33 mouse cellular contexts compared by ENCODE assay signal in the genomic region with DNA sequence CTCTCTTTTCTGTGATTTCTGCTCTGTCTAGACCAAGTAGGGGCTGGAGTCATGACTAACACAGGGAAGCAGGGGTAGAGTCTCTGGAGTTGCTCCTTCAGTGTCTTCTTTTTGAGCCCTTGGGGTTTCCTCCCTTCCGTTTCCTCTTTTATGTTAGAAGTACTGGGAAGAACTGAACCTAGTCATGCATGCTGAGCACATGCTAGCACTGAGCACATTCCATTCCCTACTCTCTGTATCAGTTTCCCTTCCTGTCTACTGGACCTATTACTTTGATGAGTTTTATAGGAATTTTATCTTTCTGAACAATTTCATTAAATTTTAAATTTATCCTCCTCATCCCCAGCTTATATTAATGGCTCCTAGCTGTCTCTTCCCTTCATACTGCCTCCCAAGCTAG. TPM values are rescaled to one million over a fixed set of nuclear protein-coding genes. Genes with fewer than 3 reads are reported as not detected.
DNase-seq lines count a peak whose midpoint lies in the region; ATAC-seq and TF ChIP-seq lines count a peak whose summit lies in the region.
"Had no signal": no experiment of that assay in that cellular context is flagged by ENCODE, and none has a peak within 500 bp of the region (broad histone marks: within the 10 kb centered on the region; RNA-seq: fewer than 3 reads in every experiment).

No protein-coding gene starts in this region.

- intact Hi-C loops in heart, adult 2 months (cut with DNase I), result no loop called here
- intact Hi-C loops in heart, postnatal 36 days (cut with DNase I), result loop anchor here (5.0 kb wide), 1 partner anchor 147 kb away; no protein-coding TSS in a partner anchor

- no peak for TF ChIP-seq CTCF in heart, adult 2 months (IDR thresholded peaks at IDR 0.05)
- TF ChIP-seq CTCF in lung, postnatal 0 days (IDR thresholded peaks at IDR 0.05), result no peak

- DNase-seq in heart, adult 2 months, result no peak
- no peak for DNase-seq in heart, postnatal 4 days
- no peak for DNase-seq in heart, postnatal 36 days
- DNase-seq in lung, postnatal 0 days (ENCODE audit: low spot score), result peak; percentile 12
- no peak for DNase-seq in lung, adult 18-20 months
- no peak for DNase-seq in thymus, postnatal 4 days
- DNase-seq: adrenal gland, postnatal 10 days; cerebellum, adult 8-10 months; cerebellum, postnatal 25 days; gastrocnemius, postnatal 25 days; kidney, adult 18-20 months; liver, postnatal 0 days; lung, postnatal 10 days; retina, postnatal 1 day; right cerebral cortex, postnatal 14 days; thymus, postnatal 14 days had no signal

- TF ChIP-seq POLR2A in heart, adult 2 months (IDR thresholded peaks at IDR 0.05; ENCODE audit: insufficient read depth, low read depth, low read length), result no peak

- peaks cover 4% of the 10 kb centered on the region for H3K4me1 ChIP-seq in heart, adult 2 months (ENCODE audit: control insufficient read depth, insufficient read depth, low read length)
- H3K4me1 ChIP-seq in heart, embryonic 14.5 days (ENCODE audit: control insufficient read depth in 2 of 2, insufficient read depth in 2 of 2, low read length in 2 of 2), result peaks cover 6 to 9% of the 10 kb centered on the region in 2 experiments; a peak in 3 of 4 replicates
- H3K4me1 ChIP-seq in lung, postnatal 0 days (ENCODE audit: insufficient read depth, low read depth, low read length), result no peaks in the 10 kb centered on the region
- H3K4me1 ChIP-seq: embryonic facial prominence, embryonic 10.5 days; embryonic facial prominence, embryonic 15.5 days; forebrain, embryonic 13.5 days; hindbrain, embryonic 10.5 days; hindbrain, embryonic 15.5 days; limb, embryonic 13.5 days; liver, embryonic 12.5 days; midbrain, embryonic 10.5 days; midbrain, embryonic 15.5 days; neural tube, embryonic 15.5 days had no signal

- no peaks in the 10 kb centered on the region for H3K27me3 ChIP-seq in heart, adult 2 months (ENCODE audit: control insufficient read depth, insufficient read depth, low read length)
- no peaks in the 10 kb centered on the region for H3K27me3 ChIP-seq in heart, embryonic 14.5 days (ENCODE audit: control insufficient read depth, insufficient read depth, low read length)
- no peaks in the 10 kb centered on the region for H3K27me3 ChIP-seq in lung, postnatal 0 days (replicated peaks; ENCODE audit: insufficient read depth, low read length)
- H3K27me3 ChIP-seq: embryonic facial prominence, embryonic 15.5 days; forebrain, embryonic 13.5 days; hindbrain, embryonic 15.5 days; limb, embryonic 13.5 days; liver, embryonic 12.5 days; midbrain, embryonic 15.5 days; neural tube, embryonic 15.5 days; Patski had no signal

- H3K4me3 ChIP-seq in heart, adult 2 months, result no peak overlapping the region
- H3K4me3 ChIP-seq in heart, embryonic 14.5 days (ENCODE audit: control insufficient read depth in 1 of 2, insufficient read depth in 1 of 2, low read depth in 1 of 2, low read length in 2 of 2), result no peak overlapping the region
- no peak overlapping the region for H3K4me3 ChIP-seq in lung, postnatal 0 days (ENCODE audit: low read depth, low read length)
- H3K4me3 ChIP-seq: embryonic facial prominence, embryonic 10.5 days; embryonic facial prominence, embryonic 15.5 days; forebrain, embryonic 13.5 days; hindbrain, embryonic 10.5 days; hindbrain, embryonic 15.5 days; limb, embryonic 13.5 days; liver, embryonic 12.5 days; midbrain, embryonic 10.5 days; midbrain, embryonic 15.5 days; neural tube, embryonic 15.5 days had no signal

- H3K9me3 ChIP-seq in heart, embryonic 14.5 days (ENCODE audit: control insufficient read depth, low read length), result no peaks in the 10 kb centered on the region
- no peaks in the 10 kb centered on the region for H3K9me3 ChIP-seq in lung, postnatal 0 days (ENCODE audit: low read length)
- H3K9me3 ChIP-seq: embryonic facial prominence, embryonic 10.5 days; embryonic facial prominence, embryonic 15.5 days; forebrain, embryonic 13.5 days; hindbrain, embryonic 10.5 days; hindbrain, embryonic 15.5 days; limb, embryonic 13.5 days; liver, embryonic 12.5 days; midbrain, embryonic 10.5 days; midbrain, embryonic 15.5 days; neural tube, embryonic 15.5 days had no signal

- H3K79me2 ChIP-seq in heart, adult 2 months (replicated peaks; ENCODE audit: control insufficient read depth, insufficient read depth, low read length), result no peaks in the 10 kb centered on the region

- no peak for ATAC-seq in heart, embryonic 14.5 days (ENCODE audit: insufficient number of reproducible peaks, insufficient read depth, low FRiP score, low read depth)
- no peak for ATAC-seq in lung, postnatal 0 days
- peak; percentile 76 for ATAC-seq in megakaryocyte, adult 5-6 weeks (ENCODE audit: poor library complexity, severe bottlenecking)
- ATAC-seq: forebrain, embryonic 13.5 days; inflammation-experienced regulatory T-cells, adult 6 months; liver, embryonic 12.5 days; liver, postnatal 0 days; midbrain, embryonic 15.5 days; Patski had no signal

- H3K27ac ChIP-seq in heart, adult 2 months, result peak overlapping the region; percentile 60
- peak overlapping the region; percentile 76 to 79 for H3K27ac ChIP-seq in heart, embryonic 14.5 days (replicated peaks in 1 of 2; ENCODE audit: control insufficient read depth in 1 of 2, insufficient read depth in 1 of 2, low read depth in 2 of 2, low read length in 2 of 2)
- no peak overlapping the region for H3K27ac ChIP-seq in lung, postnatal 0 days (ENCODE audit: low read length)
- H3K27ac ChIP-seq: embryonic facial prominence, embryonic 10.5 days; embryonic facial prominence, embryonic 15.5 days; forebrain, embryonic 13.5 days; hindbrain, embryonic 10.5 days; hindbrain, embryonic 15.5 days; kidney, postnatal 0 days; limb, embryonic 13.5 days; liver, embryonic 12.5 days; macrophage; midbrain, embryonic 10.5 days; midbrain, embryonic 15.5 days; neural tube, embryonic 15.5 days had no signal

- no peaks in the 10 kb centered on the region for H3K36me3 ChIP-seq in heart, adult 2 months (ENCODE audit: control insufficient read depth, insufficient read depth, low read length)
- H3K36me3 ChIP-seq in heart, embryonic 14.5 days (ENCODE audit: control insufficient read depth, insufficient read depth, low read length), result no peaks in the 10 kb centered on the region
- no peaks in the 10 kb centered on the region for H3K36me3 ChIP-seq in lung, postnatal 0 days (ENCODE audit: insufficient read depth, low read length)
- H3K36me3 ChIP-seq: embryonic facial prominence, embryonic 10.5 days; embryonic facial prominence, embryonic 15.5 days; hindbrain, embryonic 10.5 days; hindbrain, embryonic 15.5 days; limb, embryonic 13.5 days; liver, embryonic 12.5 days; midbrain, embryonic 10.5 days; midbrain, embryonic 15.5 days; neural tube, embryonic 15.5 days had no signal

- WGBS in heart, adult 2 months, result 48% methylated on average over 1 of the region's 1 CpGs
- 46% methylated on average over 1 of the region's 1 CpGs for WGBS in heart, embryonic 14.5 days
- WGBS in lung, postnatal 0 days, result 78% methylated on average over 1 of the region's 1 CpGs

- no peak overlapping the region for H3K9ac ChIP-seq in heart, adult 2 months (ENCODE audit: low read depth, low read length)
- H3K9ac ChIP-seq in heart, embryonic 14.5 days (ENCODE audit: low read length), result no peak overlapping the region
- no peak overlapping the region for H3K9ac ChIP-seq in lung, postnatal 0 days (replicated peaks; ENCODE audit: low read depth)
- H3K9ac ChIP-seq: embryonic facial prominence, embryonic 15.5 days; forebrain, embryonic 13.5 days; hindbrain, embryonic 15.5 days; limb, embryonic 13.5 days; liver, embryonic 12.5 days; liver, postnatal 0 days; midbrain, embryonic 15.5 days; neural tube, embryonic 15.5 days had no signal

- TF ChIP-seq EP300 in heart, adult 2 months (IDR thresholded peaks at IDR 0.05; ENCODE audit: insufficient read depth, low read depth, low read length), result no peak
- TF ChIP-seq EP300 in lung, postnatal 0 days (IDR thresholded peaks at IDR 0.05), result no peak

- no peak overlapping the region for H3K4me2 ChIP-seq in heart, embryonic 14.5 days (ENCODE audit: low read length)
- H3K4me2 ChIP-seq in lung, postnatal 0 days (replicated peaks; ENCODE audit: low read depth, low read length), result no peak overlapping the region
- H3K4me2 ChIP-seq: embryonic facial prominence, embryonic 15.5 days; forebrain, embryonic 13.5 days; hindbrain, embryonic 15.5 days; limb, embryonic 13.5 days; liver, embryonic 12.5 days; midbrain, embryonic 15.5 days; neural tube, embryonic 15.5 days had no signal

RNA-seq across cellular contexts. Expression of a gene that starts 52.6 kb away (rescaled TPM):
- 1 to 10 TPM in 1 of 2 experiments, under 1 TPM in 1; 0.81 to 1.1 TPM for total RNA-seq in heart, adult 2 months (2021)
- polyA plus RNA-seq in heart, adult 2 months (2012; rRNA removed), result 0.27 and 0.47 TPM in 2 replicates
- total RNA-seq in heart, postnatal 4 days (2021), result 1 to 10 TPM; 1.0 to 1.2 TPM
- 0.50 TPM in 2 replicates for polyA plus RNA-seq in heart, embryonic 14.5 days (2014; fragmentation: Nextera tagmentation; extraction: Ambion mirVana)
- under 1 TPM; 0.72 to 0.76 TPM for total RNA-seq in heart, postnatal 36 days (2021)
- polyA plus RNA-seq in lung, postnatal 0 days (2015; fragmentation: Nextera tagmentation; extraction: Ambion mirVana), result 0.24 and 0.32 TPM in 2 replicates
- 0.02 TPM in 1 of 2 replicates, not detected in the other for total RNA-seq in megakaryocyte, adult 5-6 weeks (2015)
- not detected in 2 replicates for total RNA-seq in megakaryocyte, adult 5-6 weeks (2017)
- total RNA-seq: MEL had no signal
- polyA plus RNA-seq: liver, postnatal 0 days; macrophage had no signal
